Mouse (Mus musculus) liver, postnatal 0 days (tissue): ENCODE measurements around the gene Smad1.

Experiments
- CTCF ChIP-seq: sonication (generic); IDR thresholded peaks from 2 replicates; pipeline ENCODE4 v1.5.1; 2016; ENCODE audit warnings: antibody characterized with exemption, low read depth
- EP300 ChIP-seq: IDR thresholded peaks from 2 replicates; pipeline ENCODE4 v1.6.1; 2016; ENCODE audit warnings: antibody characterized with exemption, low read depth, mild to moderate bottlenecking

GRCm38 (mm10) chr8:79292712-79293264 is 106.5 kb downstream of the Smad1 start:
- TF ChIP-seq EP300 = no peak
- no peak for TF ChIP-seq CTCF
